Mouse (Mus musculus) liver, embryonic 12.5 days (tissue): Measurements from ENCODE around the gene Mgat4a. TPM values are rescaled to one million over a fixed set of nuclear protein-coding genes. Genes with fewer than 3 reads are reported as not detected.
A peak's percentile ranks its signal among the peaks of the same experiment; 100 is the strongest.
"Not testable (repeated sequence)": the region's sequence is repeated elsewhere in the genome, so short reads cannot be mapped to it uniquely, and the experiment has no call there.

Experiments
- ATAC-seq: fragments of 200-750 bp; cut with Nextera tagmentation; 2 replicates; pipeline ENCODE4 v1.8.0; 2017; ENCODE audit warnings: moderate number of reproducible peaks, mild to moderate bottlenecking, moderate library complexity
- H3K27ac ChIP-seq: fragments of 300-500 bp; sonication (generic); 2 replicates; pipeline ENCODE4 v1.5.1; 2016; ENCODE audit warnings: mild to moderate bottlenecking
- H3K27me3 ChIP-seq: fragments of 300-500 bp; sonication (generic); replicated peaks from 2 replicates; pipeline ENCODE4 v1.6.1; 2016; ENCODE audit warnings: mild to moderate bottlenecking, moderate library complexity
- H3K36me3 ChIP-seq: fragments of 300-500 bp; sonication (generic); 2 replicates; pipeline ENCODE4 v1.6.1; 2016; ENCODE audit warnings: mild to moderate bottlenecking, moderate library complexity
- H3K4me1 ChIP-seq: fragments of 300-500 bp; sonication (generic); 2 replicates; pipeline ENCODE4 v1.6.1; 2016
- H3K4me2 ChIP-seq: fragments of 300-500 bp; sonication (generic); 2 replicates; pipeline ENCODE4 v1.6.1; 2016; ENCODE audit warnings: mild to moderate bottlenecking, moderate library complexity
- H3K4me3 ChIP-seq: fragments of 300-500 bp; sonication (generic); 2 replicates; pipeline ENCODE4 v1.5.1; 2016; ENCODE audit warnings: mild to moderate bottlenecking, moderate library complexity
- H3K9ac ChIP-seq: fragments of 300-500 bp; sonication (generic); 2 replicates; pipeline ENCODE4 v1.6.1; 2016; ENCODE audit warnings: mild to moderate bottlenecking, moderate library complexity
- H3K9me3 ChIP-seq: fragments of 300-500 bp; sonication (generic); replicated peaks from 2 replicates; pipeline ENCODE4 v1.6.1; 2016; ENCODE audit warnings: mild to moderate bottlenecking, moderate library complexity
- WGBS: fragments of 180-500 bp; shearing (Covaris S2); methylation state at CpG from one replicate; pipeline ENCODE4 v1.1.7; 2016; ENCODE audit not compliant: insufficient replicate concordance; 5-methylcytosine and 5-hydroxymethylcytosine counted together
- polyA plus RNA-seq: library from polyadenylated mRNA; unstranded; fragments of >200 nt; fragmentation: Nextera tagmentation; extraction: Ambion mirVana; gene quantifications from 2 replicates; pipeline ENCODE4 v1.2.1, GENCODE M21; 2016

The Mgat4a gene
- polyA plus RNA-seq, 1 experiment from 2014 or later, result 1.3 TPM

- ATAC-seq, result no peak
Observed at GRCm38 (mm10) chr1:37504716-37505347, 36.0 kb downstream of the Mgat4a start.

GRCm38 (mm10) chr1:37503656-37504055, 37.2 kb downstream of the Mgat4a start:
- Histone ChIP-seq H3K27ac (no peak overlapping the region), H3K9ac (no peak overlapping the region), H3K27me3 (no peaks in the 10 kb centered on the region), H3K4me1 (peaks cover 14% of the 10 kb centered on the region), H3K36me3 (no peaks in the 10 kb centered on the region), H3K9me3 (peaks cover 7% of the 10 kb centered on the region; the same call in 1 of the 2 replicates), H3K4me2 (no peak overlapping the region), H3K4me3 (no peak overlapping the region)
- no peak for ATAC-seq
- WGBS, result 69% methylated on average over 4 of the region's 4 CpGs

More at GRCm38 (mm10) chr1:37504716-37505347, 36.0 kb downstream of the Mgat4a start:
- Histone ChIP-seq H3K9ac (no peak overlapping the region), H3K4me3 (no peak overlapping the region), H3K4me2 (no peak overlapping the region), H3K27me3 (no peaks in the 10 kb centered on the region), H3K36me3 (no peaks in the 10 kb centered on the region), H3K27ac (no peak overlapping the region), H3K4me1 (peaks cover 14% of the 10 kb centered on the region), H3K9me3 (peaks cover 7% of the 10 kb centered on the region; the same call in 1 of the 2 replicates)
- WGBS, result 62% methylated on average over 10 of the region's 10 CpGs

GRCm38 (mm10) chr1:37502354-37502753, 38.5 kb downstream of the Mgat4a start:
- Histone ChIP-seq H3K27me3 (no peaks in the 10 kb centered on the region), H3K9ac (no peak overlapping the region), H3K4me1 (peaks cover 14% of the 10 kb centered on the region), H3K27ac (no peak overlapping the region), H3K4me3 (no peak overlapping the region), H3K4me2 (no peak overlapping the region), H3K36me3 (no peaks in the 10 kb centered on the region), H3K9me3 (peaks cover 7% of the 10 kb centered on the region; the same call in 1 of the 2 replicates)
- WGBS, result 19% methylated on average over 9 of the region's 9 CpGs
- ATAC-seq, result no peak

- H3K4me2 ChIP-seq, result no peak overlapping the region
- 58% methylated on average over 8 of the region's 8 CpGs for WGBS
- H3K4me1 ChIP-seq, result peaks cover 23% of the 10 kb centered on the region
- no peak for ATAC-seq
- no peaks in the 10 kb centered on the region for H3K27me3 ChIP-seq
- H3K27ac ChIP-seq, result no peak overlapping the region
- H3K36me3 ChIP-seq, result no peaks in the 10 kb centered on the region
- no peak overlapping the region for H3K4me3 ChIP-seq
- no peaks in the 10 kb centered on the region for H3K9me3 ChIP-seq
- no peak overlapping the region for H3K9ac ChIP-seq
Observed at GRCm38 (mm10) chr1:37500723-37501122, 40.1 kb downstream of the Mgat4a start.

GRCm38 (mm10) chr1:37499395-37499794, 41.4 kb downstream of the Mgat4a start:
- not testable (repeated sequence) for H3K9ac ChIP-seq, ATAC-seq, H3K27me3 ChIP-seq, H3K4me3 ChIP-seq, H3K36me3 ChIP-seq, H3K27ac ChIP-seq, H3K9me3 ChIP-seq, H3K4me2 ChIP-seq
- WGBS, result 78% methylated on average over 1 of the region's 1 CpGs
- peaks cover 24% of the 10 kb centered on the region for H3K4me1 ChIP-seq

- WGBS, result 79% methylated on average over 10 of the region's 10 CpGs
- ATAC-seq, result no peak
- Histone ChIP-seq H3K4me1 (peaks cover 24% of the 10 kb centered on the region), H3K9ac (no peak overlapping the region), H3K27ac (no peak overlapping the region), H3K4me3 (no peak overlapping the region), H3K27me3 (no peaks in the 10 kb centered on the region), H3K36me3 (no peaks in the 10 kb centered on the region), H3K4me2 (no peak overlapping the region), H3K9me3 (no peaks in the 10 kb centered on the region)
Observed at GRCm38 (mm10) chr1:37498911-37499310, 41.9 kb downstream of the Mgat4a start.

- ATAC-seq, result no peak
- H3K9me3 ChIP-seq, result no peaks in the 10 kb centered on the region
- H3K36me3 ChIP-seq, result no peaks in the 10 kb centered on the region
- H3K27ac ChIP-seq, result no peak overlapping the region
- H3K4me1 ChIP-seq, result peaks cover 27% of the 10 kb centered on the region
- H3K9ac ChIP-seq, result no peak overlapping the region
- WGBS, result 59% methylated on average over 11 of the region's 11 CpGs
- peak overlapping the region; percentile 62 for H3K4me2 ChIP-seq
- H3K27me3 ChIP-seq, result no peaks in the 10 kb centered on the region
- no peak overlapping the region for H3K4me3 ChIP-seq
Observed at GRCm38 (mm10) chr1:37496591-37497280, 44.1 kb downstream of the Mgat4a start.

GRCm38 (mm10) chr1:37495698-37496321, 45.0 kb downstream of the Mgat4a start:
- no peak overlapping the region for H3K27ac ChIP-seq
- peak overlapping the region; percentile 46 for H3K4me3 ChIP-seq

GRCm38 (mm10) chr1:37495104-37495503, 45.7 kb downstream of the Mgat4a start:
- no peaks in the 10 kb centered on the region for H3K9me3 ChIP-seq
- ATAC-seq, result no peak

More at GRCm38 (mm10) chr1:37495698-37496321, 45.0 kb downstream of the Mgat4a start:
- no peaks in the 10 kb centered on the region for H3K36me3 ChIP-seq
- no peak for ATAC-seq
- H3K9ac ChIP-seq, result peak overlapping the region; percentile 51; the same call in 1 of the 2 replicates
- H3K4me2 ChIP-seq, result peak overlapping the region; percentile 62
- H3K4me1 ChIP-seq, result peaks cover 31% of the 10 kb centered on the region
- no peaks in the 10 kb centered on the region for H3K27me3 ChIP-seq
- WGBS, result 17% methylated on average over 10 of the region's 10 CpGs
- H3K9me3 ChIP-seq, result no peaks in the 10 kb centered on the region

GRCm38 (mm10) chr1:37491672-37492071, 49.1 kb downstream of the Mgat4a start:
- H3K4me3 ChIP-seq, result no peak overlapping the region
- no peaks in the 10 kb centered on the region; the same call in 1 of the 2 replicates for H3K36me3 ChIP-seq
- WGBS, result 26% methylated on average over 7 of the region's 7 CpGs
- H3K9ac ChIP-seq, result no peak overlapping the region
- ATAC-seq, result no peak
- H3K4me1 ChIP-seq, result peaks cover 20% of the 10 kb centered on the region
- no peaks in the 10 kb centered on the region for H3K27me3 ChIP-seq
- H3K4me2 ChIP-seq, result peak overlapping the region; percentile 19
- H3K9me3 ChIP-seq, result no peaks in the 10 kb centered on the region
- H3K27ac ChIP-seq, result 0 out of 2 replicates have a peak overlapping the region, but pooled peaks have one; percentile 24

More at GRCm38 (mm10) chr1:37495104-37495503, 45.7 kb downstream of the Mgat4a start:
- Histone ChIP-seq H3K4me1 (peaks cover 28% of the 10 kb centered on the region), H3K36me3 (no peaks in the 10 kb centered on the region), H3K27me3 (no peaks in the 10 kb centered on the region), H3K27ac (no peak overlapping the region), H3K9ac (no peak overlapping the region), H3K4me2 (no peak overlapping the region), H3K4me3 (no peak overlapping the region)
- 83% methylated on average over 3 of the region's 3 CpGs for WGBS

- no peak overlapping the region for H3K4me3 ChIP-seq
- H3K27me3 ChIP-seq, result no peaks in the 10 kb centered on the region
- WGBS, result 81% methylated on average over 5 of the region's 5 CpGs
- H3K4me2 ChIP-seq, result no peak overlapping the region
- H3K27ac ChIP-seq, result no peak overlapping the region
- no peaks in the 10 kb centered on the region for H3K9me3 ChIP-seq
- peaks cover 11% of the 10 kb centered on the region for H3K4me1 ChIP-seq
- no peaks in the 10 kb centered on the region; the same call in 1 of the 2 replicates for H3K36me3 ChIP-seq
- no peak overlapping the region for H3K9ac ChIP-seq
- no peak for ATAC-seq
Observed at GRCm38 (mm10) chr1:37490691-37491212, 50.1 kb downstream of the Mgat4a start.

GRCm38 (mm10) chr1:37488531-37488930, 52.3 kb downstream of the Mgat4a start:
- no peak overlapping the region for H3K4me3 ChIP-seq
- WGBS, result 61% methylated on average over 12 of the region's 12 CpGs
- H3K27me3 ChIP-seq, result no peaks in the 10 kb centered on the region
- no peak overlapping the region for H3K4me2 ChIP-seq
- H3K9ac ChIP-seq, result no peak overlapping the region
- peaks cover 9% of the 10 kb centered on the region for H3K4me1 ChIP-seq
- no peaks in the 10 kb centered on the region; the same call in 1 of the 2 replicates for H3K36me3 ChIP-seq
- no peak overlapping the region for H3K27ac ChIP-seq
- no peak for ATAC-seq
- no peaks in the 10 kb centered on the region for H3K9me3 ChIP-seq
